Mouse (Mus musculus) testis, postnatal 10 days (tissue): ENCODE results near the gene Lrch1.

ENCODE experiments used
- DNase-seq: peaks from one replicate; pipeline ENCODE4 v3.0.0; 2021; ENCODE audit warnings: low spot score

The Lrch1 gene

GRCm38 (mm10) chr14:74852965-74853758 is 94.5 kb downstream of the Lrch1 start:
- DNase-seq: no peak

DNA sequence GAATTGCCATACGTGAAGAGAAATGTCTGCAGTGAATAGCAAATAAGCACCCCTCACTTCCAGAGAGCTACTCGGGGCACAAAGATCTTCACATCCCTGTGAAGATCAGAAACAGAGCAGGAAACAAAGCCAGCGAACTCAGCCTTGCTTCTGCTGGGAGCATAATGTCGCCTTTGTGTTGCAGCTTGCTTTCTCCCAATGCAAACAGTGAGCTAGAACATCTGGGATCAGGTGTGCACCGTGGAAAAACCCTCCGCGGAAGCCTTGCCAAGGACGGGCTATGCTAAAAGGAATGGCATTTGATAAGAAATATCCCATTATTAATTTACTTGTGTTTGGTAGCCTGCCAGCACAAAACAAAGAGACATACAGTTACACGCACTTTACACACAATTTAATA is 95.8 kb downstream of the Lrch1 start:
- no peak for DNase-seq

DNA sequence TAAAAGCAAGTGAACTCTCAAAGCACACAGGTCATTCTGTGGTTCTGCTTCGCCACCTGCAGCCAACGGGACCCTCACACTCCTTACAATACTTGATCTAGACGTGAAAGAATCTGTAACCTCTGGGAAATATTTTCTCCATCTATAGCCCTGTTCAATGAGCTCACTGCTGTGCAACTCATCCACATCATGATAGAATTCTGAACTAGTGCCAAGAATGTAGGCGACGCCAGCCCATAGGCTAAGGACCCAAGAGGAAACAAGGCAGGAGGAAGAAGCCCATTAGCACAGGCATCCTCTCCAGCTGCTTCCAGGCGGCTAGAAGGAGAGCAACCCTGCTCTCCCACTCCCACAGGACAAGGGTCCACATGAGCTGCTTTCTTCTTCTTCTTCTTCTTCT is 98.7 kb downstream of the Lrch1 start:
- DNase-seq: no peak

DNA sequence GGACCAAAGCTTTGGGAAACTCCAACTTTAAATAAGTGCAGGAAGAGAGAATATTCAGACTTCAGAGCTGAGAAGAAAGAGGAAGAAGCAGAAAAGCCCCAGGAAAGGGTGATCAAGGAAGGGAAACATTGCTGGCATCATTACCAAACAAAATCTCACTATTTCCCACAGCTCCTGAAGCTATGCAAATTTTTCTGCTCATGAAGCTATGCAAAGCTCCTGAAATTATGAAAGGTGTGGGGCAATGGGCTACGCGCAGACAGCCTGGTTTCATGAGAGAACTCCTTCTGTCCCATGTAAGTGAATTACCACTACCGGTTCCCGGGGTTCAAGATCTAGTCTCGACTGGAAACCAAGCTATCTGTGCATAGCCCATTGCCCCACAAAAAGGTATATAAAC is 99.5 kb downstream of the Lrch1 start:
- DNase-seq: no peak

DNA sequence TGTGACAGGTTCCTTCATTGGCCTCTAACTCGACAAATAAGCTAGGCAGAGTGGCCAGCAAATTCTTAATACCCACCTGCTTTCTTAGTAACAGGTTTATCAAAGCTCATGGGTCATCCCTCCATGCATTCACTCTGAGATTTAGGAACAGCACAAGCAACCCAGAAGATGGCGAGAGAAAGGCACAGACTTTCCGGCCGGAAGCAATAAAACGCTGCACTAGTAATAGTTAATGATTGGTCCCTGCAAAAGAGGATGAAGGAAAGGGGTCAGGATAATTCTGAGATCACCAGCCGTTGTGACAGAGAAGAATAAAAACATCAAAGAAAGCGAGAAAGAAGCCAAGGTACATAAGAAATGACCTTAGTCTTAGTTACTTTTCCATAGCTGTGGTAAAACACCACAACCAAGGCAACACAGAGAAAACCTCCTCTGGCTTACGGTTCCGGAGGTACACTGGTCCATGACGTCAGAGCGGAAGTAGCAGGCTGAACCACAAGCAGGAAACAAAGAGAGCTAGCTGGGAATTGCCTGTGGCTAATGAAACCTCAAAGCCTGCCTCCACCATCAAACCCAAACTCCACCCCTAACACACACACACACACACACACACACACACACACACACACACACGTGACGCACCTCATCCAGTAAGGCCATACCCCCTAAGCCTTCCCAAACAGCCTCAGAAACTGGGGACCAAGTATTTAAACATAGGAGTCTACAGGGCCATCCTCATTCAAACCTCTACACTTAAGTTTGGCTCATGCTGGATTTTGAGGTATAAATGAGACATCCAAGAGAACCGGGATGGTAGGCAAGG is 100.2 kb downstream of the Lrch1 start:
- no peak for DNase-seq

- no peak for DNase-seq
Observed at GRCm38 (mm10) chr14:74846668-74847067, 101.0 kb downstream of the Lrch1 start.

GRCm38 (mm10) chr14:74845661-74846274 is 101.9 kb downstream of the Lrch1 start:
- no peak for DNase-seq

DNA sequence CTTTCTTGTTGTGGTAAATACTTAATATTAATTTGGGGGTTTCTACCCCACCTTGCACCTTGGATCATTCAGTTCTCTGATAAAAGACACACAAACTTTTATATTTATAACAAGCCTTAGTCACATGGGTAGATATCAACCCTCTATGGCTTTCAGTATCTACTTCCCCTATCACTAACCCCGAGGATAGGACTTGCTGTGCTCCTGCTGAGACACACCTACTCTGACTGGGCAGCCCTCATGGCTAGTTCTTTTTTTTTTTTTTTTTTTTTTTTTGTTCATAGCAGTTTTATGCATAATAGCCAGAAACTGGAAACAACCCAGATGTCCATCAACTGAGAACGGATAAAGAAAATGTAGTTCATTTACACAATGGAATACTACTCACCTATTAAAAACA is 106.0 kb downstream of the Lrch1 start:
- DNase-seq: no peak

DNA sequence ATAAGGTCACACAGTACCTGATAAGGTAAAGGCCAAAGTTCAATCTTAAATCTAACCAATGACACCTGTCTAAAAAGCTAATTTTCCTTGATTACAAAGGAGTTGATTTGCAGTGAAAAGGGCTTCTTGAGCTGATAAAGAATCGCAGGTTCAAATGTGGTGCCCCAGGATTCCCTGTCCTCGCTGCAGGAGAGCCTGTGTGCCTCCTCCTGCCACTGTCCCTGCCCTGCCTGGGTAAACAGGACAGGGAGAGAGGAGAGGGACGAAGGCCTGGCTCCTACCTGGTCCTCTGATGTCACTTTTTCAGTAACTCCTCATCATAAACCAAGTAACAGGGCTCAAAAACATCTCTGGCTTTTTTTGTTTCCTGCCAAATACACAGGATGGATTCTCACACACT is 106.4 kb downstream of the Lrch1 start:
- DNase-seq: peak; percentile 34

GRCm38 (mm10) chr14:74840820-74841219 is 106.9 kb downstream of the Lrch1 start:
- DNase-seq: peak; percentile 18

GRCm38 (mm10) chr14:74840328-74840727 is 107.3 kb downstream of the Lrch1 start:
- DNase-seq: peak; percentile 14

DNA sequence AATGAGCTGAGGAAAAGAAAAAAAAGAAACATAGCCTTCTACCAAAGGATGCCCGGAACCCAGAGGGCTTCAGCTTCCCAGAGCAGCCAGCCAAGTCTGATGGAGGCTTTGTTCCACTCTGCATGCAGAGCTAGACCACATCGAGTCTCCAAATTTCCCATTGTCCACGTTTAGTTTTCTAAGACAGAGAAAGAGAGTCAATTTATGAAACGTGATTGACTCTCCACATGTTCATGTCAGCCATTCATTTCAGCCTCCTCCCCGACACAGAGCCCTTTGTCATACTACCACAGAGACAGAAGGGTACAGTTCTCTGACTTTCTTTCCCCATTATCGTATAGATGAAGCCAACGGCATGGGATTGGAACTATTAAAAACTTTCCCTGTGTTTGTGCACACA is 108.9 kb downstream of the Lrch1 start:
- DNase-seq: no peak

DNA sequence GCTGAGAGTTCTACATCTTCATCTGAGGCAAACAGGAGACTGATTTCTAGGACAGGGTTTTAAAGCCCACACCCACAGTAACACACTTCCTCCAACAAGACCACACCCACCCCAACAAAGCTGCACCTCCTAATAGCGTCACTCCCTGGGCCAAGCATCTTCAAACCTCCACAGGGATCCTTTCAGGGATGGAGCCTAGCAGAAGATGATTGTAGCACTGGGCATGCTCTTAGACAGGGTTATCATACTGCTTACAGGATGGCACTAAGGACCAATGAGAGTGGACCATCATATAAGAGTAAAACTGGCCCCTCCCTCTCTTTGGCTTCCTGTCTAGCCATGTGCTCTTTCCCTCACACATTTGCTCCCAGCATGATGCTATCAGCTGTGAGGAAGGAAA is 112.7 kb downstream of the Lrch1 start:
- DNase-seq: no peak

DNA sequence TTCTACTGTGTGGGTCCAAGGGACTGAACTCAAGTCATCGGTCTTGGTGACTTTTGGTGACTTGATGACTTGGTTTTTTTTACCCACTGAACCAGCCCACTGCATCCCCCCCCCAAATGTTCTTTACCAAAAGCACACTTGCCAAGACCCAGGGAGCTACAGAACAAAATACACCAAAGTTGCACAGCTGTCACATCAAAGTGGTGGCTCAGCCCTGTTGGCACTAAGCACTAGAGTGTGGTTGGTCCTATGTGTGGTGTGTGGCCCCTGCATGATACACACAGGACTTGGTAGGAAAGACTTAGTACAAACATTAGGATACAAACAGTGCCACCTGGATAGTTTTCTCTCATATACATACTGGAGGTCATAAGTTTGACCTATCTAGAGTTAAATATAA is 113.5 kb downstream of the Lrch1 start:
- no peak for DNase-seq

DNA sequence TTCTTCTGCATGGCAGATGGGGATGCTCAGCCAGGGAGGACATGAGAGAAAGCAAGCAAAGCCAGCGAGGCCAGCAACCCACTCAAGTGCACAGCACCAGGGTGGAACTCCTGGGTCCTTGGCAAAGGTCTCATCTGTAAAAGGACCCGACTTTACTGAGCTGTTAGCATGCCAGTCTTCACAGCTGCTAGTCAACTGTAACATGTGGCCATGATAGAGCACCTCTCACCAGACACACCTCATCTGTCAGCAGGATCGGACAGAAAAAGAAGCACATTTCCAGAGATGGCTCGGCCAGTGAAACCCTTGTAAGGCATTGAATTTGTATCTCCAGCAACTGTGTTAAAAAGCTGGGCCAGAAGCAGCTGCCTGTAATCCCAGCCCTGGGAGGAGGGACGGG is 116.0 kb downstream of the Lrch1 start:
- no peak for DNase-seq

DNA sequence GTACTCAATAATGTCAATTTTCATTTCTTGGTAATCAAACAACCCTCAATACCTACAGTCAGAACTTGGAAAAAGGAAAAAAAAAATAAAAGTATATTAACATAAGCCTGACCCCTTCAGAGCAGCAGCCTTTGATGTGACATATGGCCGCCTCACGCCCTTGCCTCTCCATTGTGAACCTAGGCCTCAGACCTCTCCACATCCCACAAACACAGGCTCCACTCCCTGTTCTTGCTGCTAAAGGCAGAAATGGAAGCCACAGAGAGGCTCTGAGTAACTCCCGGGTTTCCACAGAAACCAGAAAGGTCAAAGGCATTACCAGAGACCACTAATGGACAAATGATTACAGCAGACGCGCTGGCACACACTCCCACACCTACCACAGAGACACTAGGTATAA is 116.6 kb downstream of the Lrch1 start:
- DNase-seq: no peak

DNA sequence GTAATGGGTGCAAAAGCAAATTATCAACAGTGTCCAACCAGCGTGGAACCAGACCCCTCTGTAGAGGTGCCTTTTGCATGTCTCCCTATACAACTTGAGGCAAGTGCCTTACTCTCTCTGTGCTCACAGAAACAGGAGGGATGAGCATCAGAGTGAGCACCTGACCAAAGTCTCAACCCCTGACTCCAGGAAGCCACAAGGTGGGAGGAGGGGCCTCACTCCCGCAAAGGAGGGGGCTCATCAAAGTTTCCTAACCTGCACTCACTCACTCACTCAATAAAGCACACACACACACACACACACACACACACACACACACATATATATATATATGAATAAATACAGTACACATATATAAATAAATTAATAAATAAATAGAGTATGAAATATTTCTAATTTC is 117.1 kb downstream of the Lrch1 start:
- no peak for DNase-seq

- no peak for DNase-seq
Observed at GRCm38 (mm10) chr14:74822757-74823680, 124.7 kb downstream of the Lrch1 start.

DNA sequence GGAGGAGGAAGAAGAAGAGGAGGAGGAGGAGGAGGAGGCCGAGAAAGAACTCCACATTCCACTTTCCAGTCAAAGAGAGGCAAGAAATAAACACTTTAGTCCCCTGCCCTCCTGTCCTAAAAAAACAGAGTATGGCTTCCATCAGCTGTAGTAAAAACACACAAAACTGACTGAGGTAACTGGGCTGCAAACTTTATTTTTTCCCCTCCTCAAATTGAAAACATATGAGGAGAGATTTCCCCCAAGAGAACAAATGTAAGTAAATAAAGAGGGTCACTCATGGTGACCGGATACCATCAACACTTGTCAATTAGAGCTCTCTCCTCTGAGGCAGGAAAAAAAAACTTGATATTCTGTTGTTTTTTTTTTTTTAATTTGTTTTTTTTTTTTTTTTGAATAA is 125.6 kb downstream of the Lrch1 start:
- DNase-seq: no peak

- DNase-seq: no peak
Observed at GRCm38 (mm10) chr14:74820180-74820813, 127.4 kb downstream of the Lrch1 start.

GRCm38 (mm10) chr14:74816705-74817104 is 131.0 kb downstream of the Lrch1 start:
- DNase-seq: no peak
